Mouse (Mus musculus) embryo, embryonic 9.5 days (tissue): ENCODE data around the gene Zfp691.

Experiments
- DNase-seq: peaks from one replicate; pipeline ENCODE4 v3.0.0-alpha.2; 2017; ENCODE audit errors: extremely low spot score

The Zfp691 gene

GRCm38 (mm10) chr4:119124771-119125273, 49.2 kb downstream of the Zfp691 start:
- DNase-seq = no peak

- DNase-seq = no peak
Observed at GRCm38 (mm10) chr4:119121249-119121648, 52.7 kb downstream of the Zfp691 start.

- DNase-seq = no peak
Observed at GRCm38 (mm10) chr4:119120095-119120494, 53.9 kb downstream of the Zfp691 start.
